Mouse (Mus musculus) liver, embryonic 12.5 days (tissue): Measurements from ENCODE around the gene Parp3. TPM values are rescaled to one million over a fixed set of nuclear protein-coding genes. Genes with fewer than 3 reads are reported as not detected.

Experiments
- ATAC-seq: fragments of 200-750 bp; cut with Nextera tagmentation; 2 replicates; pipeline ENCODE4 v1.8.0; 2017; ENCODE audit warnings: moderate number of reproducible peaks, mild to moderate bottlenecking, moderate library complexity
- H3K27ac ChIP-seq: fragments of 300-500 bp; sonication (generic); 2 replicates; pipeline ENCODE4 v1.5.1; 2016; ENCODE audit warnings: mild to moderate bottlenecking
- H3K27me3 ChIP-seq: fragments of 300-500 bp; sonication (generic); replicated peaks from 2 replicates; pipeline ENCODE4 v1.6.1; 2016; ENCODE audit warnings: mild to moderate bottlenecking, moderate library complexity
- H3K36me3 ChIP-seq: fragments of 300-500 bp; sonication (generic); 2 replicates; pipeline ENCODE4 v1.6.1; 2016; ENCODE audit warnings: mild to moderate bottlenecking, moderate library complexity
- H3K4me1 ChIP-seq: fragments of 300-500 bp; sonication (generic); 2 replicates; pipeline ENCODE4 v1.6.1; 2016
- H3K4me2 ChIP-seq: fragments of 300-500 bp; sonication (generic); 2 replicates; pipeline ENCODE4 v1.6.1; 2016; ENCODE audit warnings: mild to moderate bottlenecking, moderate library complexity
- H3K4me3 ChIP-seq: fragments of 300-500 bp; sonication (generic); 2 replicates; pipeline ENCODE4 v1.5.1; 2016; ENCODE audit warnings: mild to moderate bottlenecking, moderate library complexity
- H3K9ac ChIP-seq: fragments of 300-500 bp; sonication (generic); 2 replicates; pipeline ENCODE4 v1.6.1; 2016; ENCODE audit warnings: mild to moderate bottlenecking, moderate library complexity
- H3K9me3 ChIP-seq: fragments of 300-500 bp; sonication (generic); replicated peaks from 2 replicates; pipeline ENCODE4 v1.6.1; 2016; ENCODE audit warnings: mild to moderate bottlenecking, moderate library complexity
- WGBS: fragments of 180-500 bp; shearing (Covaris S2); methylation state at CpG from one replicate; pipeline ENCODE4 v1.1.7; 2016; ENCODE audit not compliant: insufficient replicate concordance; 5-methylcytosine and 5-hydroxymethylcytosine counted together
- polyA plus RNA-seq: library from polyadenylated mRNA; unstranded; fragments of >200 nt; fragmentation: Nextera tagmentation; extraction: Ambion mirVana; gene quantifications from 2 replicates; pipeline ENCODE4 v1.2.1, GENCODE M21; 2016

Parp3 gene
- polyA plus RNA-seq, 1 experiment from 2014 or later = 1.7 TPM

GRCm38 (mm10) chr9:106483606-106484005, 6.9 kb upstream of the Parp3 start:
- no peak for ATAC-seq
- Histone ChIP-seq H3K4me1 (peaks cover under 1% of the 10 kb centered on the region), H3K27ac (no peak overlapping the region), H3K9me3 (no peaks in the 10 kb centered on the region), H3K36me3 (peaks cover 76% of the 10 kb centered on the region), H3K4me3 (no peak overlapping the region), H3K9ac (no peak overlapping the region), H3K27me3 (no peaks in the 10 kb centered on the region), H3K4me2 (no peak overlapping the region)
- WGBS = 85% methylated on average over 17 of the region's 17 CpGs

GRCm38 (mm10) chr9:106483136-106483535, 6.4 kb upstream of the Parp3 start:
- peaks cover 6% of the 10 kb centered on the region for H3K4me1 ChIP-seq
- H3K36me3 ChIP-seq = peaks cover 76% of the 10 kb centered on the region
- H3K9me3 ChIP-seq = no peaks in the 10 kb centered on the region
- no peak overlapping the region for H3K4me3 ChIP-seq
- no peak for ATAC-seq
- no peak overlapping the region for H3K27ac ChIP-seq
- H3K27me3 ChIP-seq = no peaks in the 10 kb centered on the region
- no peak overlapping the region for H3K9ac ChIP-seq
- no peak overlapping the region for H3K4me2 ChIP-seq
- 91% methylated on average over 10 of the region's 10 CpGs for WGBS

- H3K27ac ChIP-seq = no peak overlapping the region
- no peak overlapping the region for H3K9ac ChIP-seq
- WGBS = 77% methylated on average over 17 of the region's 17 CpGs
- no peak overlapping the region for H3K4me2 ChIP-seq
- no peak for ATAC-seq
- H3K4me3 ChIP-seq = no peak overlapping the region
- peaks cover 10% of the 10 kb centered on the region for H3K4me1 ChIP-seq
- H3K36me3 ChIP-seq = peaks cover 76% of the 10 kb centered on the region
- H3K27me3 ChIP-seq = no peaks in the 10 kb centered on the region
- H3K9me3 ChIP-seq = no peaks in the 10 kb centered on the region
Measured at GRCm38 (mm10) chr9:106482578-106483115, 5.9 kb upstream of the Parp3 start.

GRCm38 (mm10) chr9:106481676-106482075, 4.9 kb upstream of the Parp3 start:
- no peak for ATAC-seq
- Histone ChIP-seq H3K9ac (no peak overlapping the region), H3K4me2 (no peak overlapping the region), H3K27ac (no peak overlapping the region), H3K9me3 (no peaks in the 10 kb centered on the region), H3K4me3 (no peak overlapping the region), H3K36me3 (peaks cover 76% of the 10 kb centered on the region), H3K27me3 (no peaks in the 10 kb centered on the region), H3K4me1 (peaks cover 15% of the 10 kb centered on the region)
- WGBS = 86% methylated on average over 13 of the region's 13 CpGs

GRCm38 (mm10) chr9:106481075-106481474, 4.3 kb upstream of the Parp3 start:
- H3K9me3 ChIP-seq = no peaks in the 10 kb centered on the region
- H3K27me3 ChIP-seq = no peaks in the 10 kb centered on the region
- H3K9ac ChIP-seq = no peak overlapping the region
- ATAC-seq = no peak
- H3K4me1 ChIP-seq = peaks cover 21% of the 10 kb centered on the region
- peaks cover 74% of the 10 kb centered on the region for H3K36me3 ChIP-seq
- H3K4me2 ChIP-seq = no peak overlapping the region
- no peak overlapping the region for H3K4me3 ChIP-seq
- WGBS = 81% methylated on average over 15 of the region's 15 CpGs
- H3K27ac ChIP-seq = no peak overlapping the region

GRCm38 (mm10) chr9:106480541-106480940, 3.8 kb upstream of the Parp3 start:
- Histone ChIP-seq H3K27me3 (no peaks in the 10 kb centered on the region), H3K9ac (no peak overlapping the region), H3K4me2 (no peak overlapping the region), H3K4me1 (peaks cover 27% of the 10 kb centered on the region), H3K9me3 (no peaks in the 10 kb centered on the region), H3K36me3 (peaks cover 68% of the 10 kb centered on the region), H3K4me3 (no peak overlapping the region), H3K27ac (no peak overlapping the region)
- ATAC-seq = no peak
- WGBS = 82% methylated on average over 7 of the region's 7 CpGs

GRCm38 (mm10) chr9:106478101-106478500, 1.4 kb upstream of the Parp3 start:
- Histone ChIP-seq H3K27ac (no peak overlapping the region), H3K36me3 (peaks cover 44% of the 10 kb centered on the region), H3K9me3 (no peaks in the 10 kb centered on the region), H3K4me1 (peaks cover 45% of the 10 kb centered on the region), H3K4me2 (peak overlapping the region; percentile 85), H3K9ac (peak overlapping the region; percentile 61), H3K4me3 (peak overlapping the region; percentile 69), H3K27me3 (no peaks in the 10 kb centered on the region)
- ATAC-seq = no peak
- WGBS = 59% methylated on average over 9 of the region's 9 CpGs

- Histone ChIP-seq H3K27ac (no peak overlapping the region), H3K4me2 (peak overlapping the region; percentile 85), H3K4me1 (peaks cover 45% of the 10 kb centered on the region), H3K4me3 (peak overlapping the region; percentile 69), H3K9me3 (no peaks in the 10 kb centered on the region), H3K27me3 (no peaks in the 10 kb centered on the region), H3K36me3 (peaks cover 39% of the 10 kb centered on the region), H3K9ac (peak overlapping the region; percentile 61)
- WGBS = 1% methylated on average over 16 of the region's 16 CpGs
- ATAC-seq = no peak
Measured at GRCm38 (mm10) chr9:106477649-106478048, 900 bp upstream of the Parp3 start.

GRCm38 (mm10) chr9:106476002-106476923, 486 bp downstream of the Parp3 start:
- Histone ChIP-seq H3K9ac (no peak overlapping the region), H3K4me2 (peak overlapping the region; percentile 85), H3K27ac (peak overlapping the region; percentile 4; the same call in 1 of the 2 replicates), H3K27me3 (0 out of 2 replicates have a peak, but pooled peaks cover under 1% of the 10 kb centered on the region), H3K36me3 (peaks cover 25% of the 10 kb centered on the region), H3K9me3 (no peaks in the 10 kb centered on the region), H3K4me3 (peak overlapping the region; percentile 8; the same call in 1 of the 2 replicates), H3K4me1 (peaks cover 45% of the 10 kb centered on the region)
- ATAC-seq = peak; percentile 4
- WGBS = 13% methylated on average over 16 of the region's 16 CpGs

GRCm38 (mm10) chr9:106475663-106476001, 1.1 kb downstream of the Parp3 start, which contains the start of gene Rrp9:
TSS of gene Rrp9 (plus strand) at chr9:106475963.
- H3K27ac ChIP-seq = peak within 1 kb of the TSS; percentile 4; the same call in 1 of the 2 replicates
- H3K9ac ChIP-seq = no peak within 1 kb of the TSS
- peak within 1 kb of the TSS; percentile 85 for H3K4me2 ChIP-seq
- H3K4me3 ChIP-seq = peak within 1 kb of the TSS; percentile 8; the same call in 1 of the 2 replicates
- H3K4me1 ChIP-seq = peaks cover 45% of the 10 kb centered on the region
- 72% methylated on average over 10 of the region's 10 CpGs for WGBS
- ATAC-seq = no peak
- H3K36me3 ChIP-seq = peaks cover 19% of the 10 kb centered on the region
- 0 out of 2 replicates have a peak, but pooled peaks cover 3% of the 10 kb centered on the region for H3K27me3 ChIP-seq
- no peaks in the 10 kb centered on the region for H3K9me3 ChIP-seq

- no peak overlapping the region for H3K27ac ChIP-seq
- peaks cover 13% of the 10 kb centered on the region for H3K36me3 ChIP-seq
- H3K4me2 ChIP-seq = peak overlapping the region; percentile 1; the same call in 1 of the 2 replicates
- peaks cover 45% of the 10 kb centered on the region for H3K4me1 ChIP-seq
- no peak overlapping the region for H3K4me3 ChIP-seq
- 0 out of 2 replicates have a peak, but pooled peaks cover 3% of the 10 kb centered on the region for H3K27me3 ChIP-seq
- 63% methylated on average over 7 of the region's 7 CpGs for WGBS
- no peak overlapping the region for H3K9ac ChIP-seq
- H3K9me3 ChIP-seq = no peaks in the 10 kb centered on the region
- no peak for ATAC-seq
Measured at GRCm38 (mm10) chr9:106475046-106475445, 1.7 kb downstream of the Parp3 start.

GRCm38 (mm10) chr9:106474456-106474855, 2.3 kb downstream of the Parp3 start:
- WGBS = 11% methylated on average over 6 of the region's 6 CpGs
- Histone ChIP-seq H3K9me3 (no peaks in the 10 kb centered on the region), H3K4me1 (peaks cover 45% of the 10 kb centered on the region), H3K27me3 (0 out of 2 replicates have a peak, but pooled peaks cover 3% of the 10 kb centered on the region), H3K9ac (no peak overlapping the region), H3K27ac (no peak overlapping the region), H3K4me3 (no peak overlapping the region), H3K4me2 (no peak overlapping the region; the same call in 1 of the 2 replicates), H3K36me3 (peaks cover 7% of the 10 kb centered on the region; the same call in 1 of the 2 replicates)
- no peak for ATAC-seq
